Mouse (Mus musculus): ENCODE data around the gene Ripor1. TPM values are rescaled to one million over a fixed set of nuclear protein-coding genes. Genes with fewer than 3 reads are reported as not detected.
A peak's percentile ranks its signal among the peaks of the same experiment; 100 is the strongest.

The Ripor1 gene
- polyA plus RNA-seq, 1 experiment from 2014 or later = 33.7 TPM

GRCm38 (mm10) chr8:105626086-105626485 lies 21.0 kb downstream of the Ripor1 start:
- H3K9ac ChIP-seq = no peak overlapping the region
- DNase-seq (no peak), ATAC-seq (ENCODE audit: insufficient read depth) (no peak)
- H3K36me3 ChIP-seq (ENCODE audit: insufficient read depth) = peaks cover 29% of the 10 kb centered on the region; the same call in 1 of the 2 replicates
- H3K4me2 ChIP-seq = no peak overlapping the region
- no peak overlapping the region for H3K4me3 ChIP-seq (ENCODE audit: low read depth, low read length)
- 81% methylated on average over 1 of the region's 1 CpGs for WGBS
- H3K27me3 ChIP-seq (ENCODE audit: insufficient read depth, low read length) = no peaks in the 10 kb centered on the region
- no peak overlapping the region for H3K27ac ChIP-seq (ENCODE audit: low read depth)
- TF ChIP-seq CTCF (IDR thresholded peaks at IDR 0.05; ENCODE audit: low read depth) = no peak
- peaks cover 7% of the 10 kb centered on the region; the same call in 1 of the 2 replicates for H3K4me1 ChIP-seq (ENCODE audit: insufficient read depth)
- no peaks in the 10 kb centered on the region for H3K9me3 ChIP-seq (ENCODE audit: low read depth, low read length)

GRCm38 (mm10) chr8:105629337-105629736 lies 24.3 kb downstream of the Ripor1 start:
- H3K27me3 ChIP-seq (ENCODE audit: insufficient read depth, low read length) = no peaks in the 10 kb centered on the region
- H3K27ac ChIP-seq (ENCODE audit: low read depth) = no peak overlapping the region
- H3K4me1 ChIP-seq (ENCODE audit: insufficient read depth) = peaks cover 6% of the 10 kb centered on the region; the same call in 1 of the 2 replicates
- DNase-seq = no peak
- no peak overlapping the region for H3K4me3 ChIP-seq (ENCODE audit: low read depth, low read length)
- no peaks in the 10 kb centered on the region for H3K9me3 ChIP-seq (ENCODE audit: low read depth, low read length)
- no peak for ATAC-seq (ENCODE audit: insufficient read depth)
- no peak overlapping the region for H3K9ac ChIP-seq
- peaks cover 7% of the 10 kb centered on the region; the same call in 1 of the 2 replicates for H3K36me3 ChIP-seq (ENCODE audit: insufficient read depth)
- no peak for TF ChIP-seq CTCF (IDR thresholded peaks at IDR 0.05; ENCODE audit: low read depth)
- no peak overlapping the region for H3K4me2 ChIP-seq
- WGBS = 88% methylated on average over 4 of the region's 4 CpGs

- Histone ChIP-seq H3K4me1 (ENCODE audit: insufficient read depth) (0 out of 2 replicates have a peak, but pooled peaks cover 10% of the 10 kb centered on the region), H3K4me3 (ENCODE audit: low read depth, low read length) (peak overlapping the region; percentile 94), H3K36me3 (ENCODE audit: insufficient read depth) (peaks cover 6% of the 10 kb centered on the region; the same call in 1 of the 2 replicates), H3K9me3 (ENCODE audit: low read depth, low read length) (no peaks in the 10 kb centered on the region), H3K27me3 (ENCODE audit: insufficient read depth, low read length) (no peaks in the 10 kb centered on the region), H3K9ac (peak overlapping the region; percentile 99), H3K4me2 (peak overlapping the region; percentile 73), H3K27ac (ENCODE audit: low read depth) (no peak overlapping the region)
- TF ChIP-seq CTCF (IDR thresholded peaks at IDR 0.05; ENCODE audit: low read depth) = no peak
- ATAC-seq (ENCODE audit: insufficient read depth) (no peak), DNase-seq (no peak)
- 92% methylated on average over 2 of the region's 2 CpGs for WGBS
These were observed 29.9 kb downstream of the Ripor1 start for GRCm38 (mm10) chr8:105634771-105635458.

GRCm38 (mm10) chr8:105635481-105635880 lies 30.4 kb downstream of the Ripor1 start:
- TF ChIP-seq CTCF (IDR thresholded peaks at IDR 0.05; ENCODE audit: low read depth) = no peak
- Histone ChIP-seq H3K9ac (peak overlapping the region; percentile 99), H3K4me1 (ENCODE audit: insufficient read depth) (0 out of 2 replicates have a peak, but pooled peaks cover 10% of the 10 kb centered on the region), H3K4me3 (ENCODE audit: low read depth, low read length) (peak overlapping the region; percentile 94), H3K4me2 (peak overlapping the region; percentile 73), H3K27me3 (ENCODE audit: insufficient read depth, low read length) (no peaks in the 10 kb centered on the region), H3K9me3 (ENCODE audit: low read depth, low read length) (no peaks in the 10 kb centered on the region), H3K36me3 (ENCODE audit: insufficient read depth) (peaks cover 6% of the 10 kb centered on the region; the same call in 1 of the 2 replicates), H3K27ac (ENCODE audit: low read depth) (peak overlapping the region; percentile 100; the same call in 1 of the 2 replicates)
- ATAC-seq (ENCODE audit: insufficient read depth) (no peak), DNase-seq (no peak)
- 4% methylated on average over 11 of the region's 11 CpGs for WGBS

- TF ChIP-seq CTCF (IDR thresholded peaks at IDR 0.05; ENCODE audit: low read depth) = peak; percentile 24; the same call in 1 of the 2 replicates
- Histone ChIP-seq H3K4me1 (ENCODE audit: insufficient read depth) (0 out of 2 replicates have a peak, but pooled peaks cover 10% of the 10 kb centered on the region), H3K4me2 (peak within 1 kb of the TSS; percentile 73), H3K27ac (ENCODE audit: low read depth) (peak within 1 kb of the TSS; percentile 100), H3K4me3 (ENCODE audit: low read depth, low read length) (peak within 1 kb of the TSS; percentile 94), H3K36me3 (ENCODE audit: insufficient read depth) (peaks cover 6% of the 10 kb centered on the region; the same call in 1 of the 2 replicates), H3K9me3 (ENCODE audit: low read depth, low read length) (no peaks in the 10 kb centered on the region), H3K9ac (peak within 1 kb of the TSS; percentile 99), H3K27me3 (ENCODE audit: insufficient read depth, low read length) (no peaks in the 10 kb centered on the region)
- WGBS = under 1% methylated on average over 120 of the region's 126 CpGs
- peak; percentile 93 for ATAC-seq (ENCODE audit: insufficient read depth)
- DNase-seq = peak; percentile 94
These were observed 31.2 kb downstream of the Ripor1 start, which contains the start of gene Ctcf for GRCm38 (mm10) chr8:105636018-105636962. Ctcf (plus strand) TSS chr8:105636568.

GRCm38 (mm10) chr8:105636963-105637510 lies 32.0 kb downstream of the Ripor1 start, which contains the start of gene Agrp:
Agrp (minus strand) TSS chr8:105637393.
- Histone ChIP-seq H3K9me3 (ENCODE audit: low read depth, low read length) (no peaks in the 10 kb centered on the region), H3K27ac (ENCODE audit: low read depth) (peak within 1 kb of the TSS; percentile 100), H3K9ac (peak within 1 kb of the TSS; percentile 99), H3K4me1 (ENCODE audit: insufficient read depth) (0 out of 2 replicates have a peak, but pooled peaks cover 10% of the 10 kb centered on the region), H3K4me2 (peak within 1 kb of the TSS; percentile 73), H3K27me3 (ENCODE audit: insufficient read depth, low read length) (no peaks in the 10 kb centered on the region), H3K36me3 (ENCODE audit: insufficient read depth) (peaks cover 6% of the 10 kb centered on the region; the same call in 1 of the 2 replicates), H3K4me3 (ENCODE audit: low read depth, low read length) (peak within 1 kb of the TSS; percentile 94)
- peak; percentile 33; the same call in 1 of the 2 replicates for ATAC-seq (ENCODE audit: insufficient read depth)
- under 1% methylated on average over 63 of the region's 63 CpGs for WGBS
- DNase-seq = peak; percentile 68
- peak; percentile 1; the same call in 1 of the 2 replicates for TF ChIP-seq CTCF (IDR thresholded peaks at IDR 0.05; ENCODE audit: low read depth)

All from lung, embryonic 14.5 days (tissue).